Mouse (Mus musculus) cerebellum, postnatal 14 days (tissue): Measurements from ENCODE around the gene Gimap4.
"Not testable (repeated sequence)": the region's sequence is repeated elsewhere in the genome, so short reads cannot be mapped to it uniquely, and the experiment has no call there.

Experiments
- DNase-seq, 2 experiments: peaks; one replicate each; pipeline ENCODE4 v3.0.0; 2021; ENCODE audit warnings: mixed read lengths in 2 of 2

Gimap4 gene

DNA sequence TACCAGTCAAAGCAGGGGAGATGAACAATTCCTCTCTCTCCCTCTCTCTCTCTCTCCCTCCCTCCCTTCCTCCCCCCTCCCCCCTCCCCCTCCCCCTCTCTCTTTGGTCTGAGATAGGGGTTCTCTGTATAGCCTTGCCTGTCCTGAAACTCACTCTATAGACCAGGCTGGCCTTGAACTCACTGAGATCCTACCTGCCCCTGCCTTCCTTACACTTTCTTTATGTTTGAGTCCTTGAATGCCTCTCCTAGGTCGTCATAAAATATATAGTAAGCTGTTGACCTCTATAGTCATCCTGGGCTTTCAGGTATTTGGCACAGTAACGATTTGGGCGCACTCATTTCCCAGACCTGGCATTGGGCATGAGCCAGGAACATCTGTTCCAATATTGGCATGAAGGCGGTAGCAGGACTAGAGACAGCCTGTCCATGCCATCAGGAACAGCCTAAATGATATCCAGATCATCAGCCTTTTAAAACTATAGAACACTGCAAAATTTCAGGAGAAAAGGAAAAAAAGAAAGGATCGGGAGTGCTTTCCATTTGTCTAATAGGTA is 7.4 kb upstream of the Gimap4 start:
- no peak for DNase-seq

DNA sequence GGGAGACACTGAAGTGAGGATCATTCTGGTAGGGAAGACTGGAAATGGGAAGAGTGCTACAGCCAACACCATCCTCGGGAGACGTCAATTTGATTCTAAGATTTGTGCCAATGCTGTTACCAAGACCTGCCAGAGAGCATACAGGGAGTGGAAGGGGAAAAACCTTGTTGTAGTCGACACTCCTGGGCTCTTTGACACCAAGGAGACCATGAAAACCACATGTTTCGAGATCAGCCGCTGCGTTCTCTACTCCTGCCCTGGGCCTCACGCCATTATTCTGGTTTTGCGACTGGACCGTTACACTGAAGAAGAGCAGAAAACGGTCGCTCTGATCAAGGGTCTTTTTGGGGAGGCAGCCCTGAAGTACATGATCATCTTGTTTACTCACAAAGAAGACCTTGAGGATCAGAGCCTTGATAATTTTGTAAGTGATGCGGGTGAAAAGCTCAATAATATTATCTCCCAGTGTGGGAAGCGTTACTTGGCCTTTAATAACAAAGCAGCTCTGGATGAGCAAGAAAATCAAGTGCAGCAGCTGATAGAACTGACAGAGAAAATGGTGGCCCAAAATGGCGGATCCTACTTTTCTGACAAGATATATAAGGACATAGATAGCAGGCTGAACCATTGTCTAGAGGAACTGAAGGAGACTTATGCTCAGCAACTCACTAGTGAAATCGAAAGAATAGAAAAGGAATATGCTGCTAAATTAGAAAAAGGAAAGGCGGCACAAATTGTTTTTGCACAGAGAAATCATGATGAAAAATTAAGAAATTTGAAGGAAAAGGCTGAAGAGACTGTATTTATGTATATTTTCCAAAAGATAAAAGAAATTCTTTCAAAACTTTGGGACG is 6.6 kb upstream of the Gimap4 start:
- DNase-seq = no peak

DNA sequence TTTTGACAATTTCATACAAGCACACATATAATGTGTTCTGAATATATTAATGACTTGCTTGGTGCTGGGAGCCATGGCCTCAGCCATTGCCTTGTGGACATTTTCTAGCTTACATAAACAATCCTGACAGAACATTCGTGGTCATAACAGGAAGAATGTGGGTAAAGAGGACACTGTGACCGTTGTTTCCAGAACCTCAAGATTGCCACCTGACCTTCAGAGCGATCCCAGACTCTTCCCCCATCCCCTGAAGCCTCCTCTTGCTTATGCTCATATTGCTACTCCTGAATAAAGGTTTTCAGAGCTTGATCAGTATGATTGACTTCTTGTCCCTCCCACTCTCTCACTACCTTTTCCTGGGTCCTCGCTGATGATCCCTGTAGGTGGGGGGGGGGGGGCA is 6.0 kb upstream of the Gimap4 start:
- no peak for DNase-seq

DNA sequence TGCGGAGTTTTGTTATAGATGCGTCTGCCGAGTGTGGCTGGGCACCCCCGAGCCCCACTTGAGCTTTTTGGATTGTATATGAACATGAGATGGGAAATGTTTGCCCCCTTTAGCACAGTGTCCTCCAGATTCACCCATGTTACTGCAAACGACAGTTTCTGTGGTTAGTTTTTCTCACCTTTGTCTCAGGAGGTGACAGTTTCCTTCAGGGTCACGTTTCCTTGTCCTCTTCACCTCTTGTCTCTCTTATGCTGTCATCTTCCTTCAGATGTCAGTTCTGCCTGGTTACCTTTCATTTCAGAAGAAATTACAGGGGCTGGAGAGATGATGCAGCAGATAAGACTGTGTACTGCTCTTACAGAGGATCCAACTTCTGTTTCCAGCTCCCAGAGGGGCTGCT is 4.6 kb upstream of the Gimap4 start:
- DNase-seq = no peak

DNA sequence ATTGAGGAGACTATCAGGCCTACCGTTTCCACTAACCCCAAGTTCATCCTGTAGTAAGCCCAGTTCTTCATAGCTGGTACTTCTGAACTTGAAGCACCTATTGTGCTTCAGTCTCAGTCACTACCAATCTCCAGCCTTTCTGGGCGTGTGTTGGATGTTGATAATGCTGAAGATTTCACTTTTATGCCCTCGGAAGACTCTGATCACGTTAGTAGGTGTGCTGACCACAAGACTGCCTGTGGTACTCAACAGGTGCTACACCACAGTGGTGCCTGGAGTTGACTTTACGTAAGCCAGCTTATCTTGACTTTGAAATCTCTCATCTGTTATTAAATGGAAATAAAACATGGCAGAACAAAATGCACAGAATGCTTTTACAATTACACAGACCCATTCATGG is 3.9 kb upstream of the Gimap4 start:
- no peak for DNase-seq

DNA sequence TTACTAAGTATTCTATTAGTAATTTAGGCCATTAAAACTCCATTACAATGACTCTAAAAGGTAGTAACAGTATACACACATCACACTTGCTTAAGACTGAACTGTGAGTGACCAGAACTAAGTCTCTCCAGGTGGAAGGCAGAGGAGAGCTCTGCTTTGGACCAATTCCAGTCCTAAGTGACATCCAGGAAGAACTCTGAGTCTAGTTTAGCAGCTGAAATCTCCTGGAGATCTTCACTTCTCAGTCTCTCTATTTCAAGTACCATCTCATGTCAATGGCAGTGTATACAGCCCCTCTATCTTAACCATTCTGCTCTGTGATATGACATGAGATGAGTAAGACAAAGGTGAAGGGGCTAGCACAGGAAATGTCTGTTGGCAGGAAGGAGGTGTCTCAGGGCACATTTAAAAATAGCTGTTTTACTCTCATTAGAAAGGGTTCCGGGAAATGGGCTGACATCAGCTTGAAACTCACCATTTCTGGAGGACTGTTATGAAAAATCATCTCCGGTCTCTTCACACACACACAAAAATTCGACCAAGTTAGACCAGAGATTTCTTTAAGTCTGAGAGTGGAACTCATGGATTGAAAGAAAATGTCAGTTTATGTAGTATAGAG is 2.8 kb upstream of the Gimap4 start:
- no peak for DNase-seq

DNA sequence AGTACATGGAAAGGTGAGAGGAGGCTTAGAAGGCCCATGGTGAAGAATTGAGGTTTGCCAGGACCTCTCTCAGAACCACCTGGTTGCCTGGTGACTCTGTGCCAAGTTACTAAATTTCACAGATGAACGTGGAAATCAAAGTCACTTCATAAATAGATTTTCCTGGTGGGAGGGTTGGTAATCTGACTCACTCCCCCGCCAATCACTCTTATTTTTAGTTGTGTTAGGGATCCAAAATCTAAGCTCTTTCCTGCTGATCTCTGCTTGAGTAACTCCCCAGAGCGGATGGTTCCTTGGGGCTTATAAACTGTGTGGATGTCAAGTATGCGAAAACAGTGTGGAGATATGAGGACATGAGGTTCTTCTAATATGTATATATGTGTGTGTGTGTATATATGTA is 2.1 kb upstream of the Gimap4 start:
- DNase-seq = peak in 1 of 2 experiments; percentile 17

DNA sequence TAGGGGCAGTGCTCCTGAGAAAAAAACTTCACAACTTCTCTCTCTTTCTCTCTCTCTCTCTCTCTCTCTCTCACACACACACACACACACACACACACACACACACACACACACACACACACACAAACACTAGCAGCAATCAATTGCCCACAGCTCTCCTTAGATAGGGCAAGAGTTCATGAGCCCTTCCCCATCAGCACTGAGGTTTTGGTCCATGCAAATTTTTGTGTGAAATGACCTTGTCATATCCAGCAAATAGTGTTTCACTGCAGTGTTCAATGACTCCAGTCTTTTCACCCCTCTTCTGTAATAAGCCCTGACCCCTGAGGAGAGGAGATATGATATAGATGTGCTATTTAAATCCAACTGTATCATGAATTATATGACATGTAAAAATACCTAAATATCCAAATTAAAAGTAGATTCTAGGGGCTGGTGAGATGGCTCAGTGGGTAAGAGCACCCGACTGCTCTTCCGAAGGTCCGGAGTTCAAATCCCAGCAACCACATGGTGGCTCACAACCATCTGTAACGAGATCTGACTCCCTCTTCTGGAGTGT is 1.0 kb upstream of the Gimap4 start:
- DNase-seq = not testable (repeated sequence)

DNA sequence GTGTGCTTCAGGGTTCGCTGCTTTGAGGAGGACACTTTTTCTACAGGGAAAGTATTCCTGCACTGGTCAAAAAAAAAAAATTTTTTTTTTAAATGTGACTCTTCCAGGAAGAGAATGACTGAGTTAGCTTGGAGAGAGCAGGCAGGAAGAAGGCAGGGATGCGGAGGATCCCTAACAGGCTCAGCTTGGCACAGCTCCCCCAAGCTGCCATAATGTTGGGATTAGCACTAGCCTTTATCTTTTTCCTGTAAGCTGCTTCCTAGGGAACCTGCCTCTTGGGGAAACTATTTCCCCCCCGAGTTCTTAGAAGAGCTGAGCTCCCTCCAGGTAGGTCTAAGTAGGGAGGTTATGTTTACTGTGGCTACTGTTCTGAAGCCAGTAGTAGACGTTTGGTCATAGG is 457 bp downstream of the Gimap4 start:
- no peak for DNase-seq

DNA sequence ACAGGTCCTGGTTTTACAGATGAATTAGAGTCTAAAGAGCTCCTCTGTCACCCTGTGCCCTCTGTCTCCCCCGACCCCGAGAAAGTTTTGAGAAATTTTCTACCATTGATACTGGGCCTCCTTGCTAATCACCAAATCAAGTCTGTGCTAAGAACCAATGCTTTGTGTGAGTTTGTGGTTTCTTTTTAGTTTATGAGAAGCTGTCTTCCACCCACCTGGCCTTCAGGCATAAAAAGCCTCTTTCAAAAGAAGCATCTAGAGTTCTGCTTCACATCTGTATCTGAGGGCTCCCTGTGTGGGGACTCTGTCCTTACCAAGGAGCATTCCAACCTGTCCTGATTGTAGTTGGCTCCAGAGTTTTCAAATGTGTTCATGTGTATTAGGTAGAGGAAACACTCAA is 902 bp downstream of the Gimap4 start:
- DNase-seq = no peak

DNA sequence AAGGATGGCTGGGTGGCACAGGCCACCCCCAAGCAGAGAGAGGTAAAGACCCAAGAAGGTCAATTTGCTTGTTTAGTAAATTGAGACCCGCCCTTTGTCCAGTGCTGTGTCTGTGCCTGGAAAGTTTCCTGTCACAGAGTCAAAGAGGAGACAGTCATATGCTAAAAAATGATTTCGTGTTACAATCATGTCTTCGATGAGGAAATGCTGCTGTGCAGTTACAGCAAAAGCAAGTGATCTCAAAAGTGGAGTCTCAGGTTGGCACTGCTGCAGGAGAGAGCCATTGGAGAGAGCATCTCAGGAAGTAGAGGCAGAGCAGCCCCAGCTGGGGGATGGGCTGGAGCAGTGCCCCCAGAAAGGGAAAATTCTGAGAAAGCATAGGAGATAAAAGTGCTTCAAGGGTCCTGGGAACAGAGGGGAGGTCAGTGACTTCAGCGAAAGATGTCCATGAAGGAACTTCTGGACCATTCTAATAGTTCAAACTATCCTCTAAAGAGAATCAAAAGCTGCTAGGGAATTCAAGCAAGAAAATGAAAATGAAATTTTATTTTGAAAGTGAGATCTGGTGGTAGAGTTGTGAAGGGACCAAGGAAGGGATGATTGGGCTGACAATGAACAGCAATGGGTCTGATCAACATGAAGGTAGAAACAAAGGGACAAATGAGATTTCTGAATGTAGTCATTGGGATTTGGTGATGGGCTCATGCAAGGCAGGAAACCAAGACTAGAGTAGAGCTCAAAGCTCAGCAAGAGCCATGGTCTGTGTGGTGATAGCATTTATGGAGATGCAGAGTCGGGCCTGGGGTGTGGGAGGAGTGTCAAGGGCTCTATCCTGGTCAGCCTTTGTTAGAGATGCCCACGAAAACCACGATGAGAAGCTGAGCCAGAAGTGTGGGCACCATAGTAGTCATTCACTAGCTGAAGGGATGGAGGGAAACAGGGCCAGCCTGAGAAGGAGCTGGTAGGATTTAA is 1.6 kb downstream of the Gimap4 start:
- no peak for DNase-seq

DNA sequence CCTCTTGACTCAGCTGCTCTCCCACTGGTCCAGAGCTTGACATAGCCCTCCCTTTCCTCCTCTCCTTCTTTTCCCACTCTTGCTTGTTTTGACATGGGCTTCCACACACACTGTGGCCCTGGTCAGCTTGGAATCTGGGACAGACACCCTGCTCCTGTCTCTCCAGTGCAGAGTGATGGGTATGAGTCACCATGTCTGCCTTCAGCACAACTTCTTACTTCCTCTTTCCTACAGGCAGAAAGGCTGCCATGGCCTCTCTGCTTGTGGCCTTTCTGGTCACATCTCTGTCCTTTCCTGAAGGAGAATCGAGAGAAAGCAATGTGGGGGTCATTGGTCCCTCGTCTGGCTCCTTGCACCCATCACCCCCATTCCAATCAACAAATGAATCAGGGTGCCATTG is 2.7 kb downstream of the Gimap4 start:
- DNase-seq = no peak

DNA sequence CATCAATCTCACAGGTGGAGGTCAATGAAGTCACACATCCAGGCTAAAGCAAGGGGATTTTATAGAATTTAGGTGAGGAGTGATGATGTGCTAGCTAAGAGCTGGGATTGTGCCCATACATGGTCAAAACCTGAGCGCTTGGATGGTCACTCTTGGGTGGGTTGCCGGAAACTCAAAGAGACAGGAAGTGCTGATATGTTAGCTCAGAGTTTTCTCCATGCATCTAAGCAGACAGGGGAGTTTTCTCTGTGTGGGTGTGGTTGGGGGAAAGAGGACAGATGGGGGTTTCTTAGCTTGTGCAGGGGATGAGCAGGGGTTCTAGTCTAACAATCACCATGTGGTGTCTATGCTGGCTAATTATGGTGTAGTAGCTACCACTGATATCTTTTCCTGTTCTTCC is 5.0 kb downstream of the Gimap4 start:
- DNase-seq = no peak

DNA sequence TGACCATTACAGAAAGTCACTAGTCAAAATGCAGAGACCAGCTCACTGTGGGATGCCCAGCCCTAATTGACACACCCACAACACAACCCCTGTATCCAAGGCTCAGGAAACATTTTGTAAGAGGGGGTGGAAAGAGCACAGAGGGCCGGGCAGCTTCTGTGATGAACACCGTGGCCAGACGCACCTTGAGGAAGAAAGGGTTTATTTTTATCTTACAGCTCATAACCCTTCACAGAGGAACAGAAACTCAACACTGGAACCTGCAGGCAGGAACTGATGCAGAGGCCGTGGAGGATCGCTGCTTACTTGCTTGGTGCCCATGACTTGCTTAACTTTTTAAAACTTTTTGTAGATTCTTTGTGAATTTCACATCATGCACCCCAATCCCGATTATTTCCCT is 8.6 kb downstream of the Gimap4 start:
- no peak for DNase-seq

DNA sequence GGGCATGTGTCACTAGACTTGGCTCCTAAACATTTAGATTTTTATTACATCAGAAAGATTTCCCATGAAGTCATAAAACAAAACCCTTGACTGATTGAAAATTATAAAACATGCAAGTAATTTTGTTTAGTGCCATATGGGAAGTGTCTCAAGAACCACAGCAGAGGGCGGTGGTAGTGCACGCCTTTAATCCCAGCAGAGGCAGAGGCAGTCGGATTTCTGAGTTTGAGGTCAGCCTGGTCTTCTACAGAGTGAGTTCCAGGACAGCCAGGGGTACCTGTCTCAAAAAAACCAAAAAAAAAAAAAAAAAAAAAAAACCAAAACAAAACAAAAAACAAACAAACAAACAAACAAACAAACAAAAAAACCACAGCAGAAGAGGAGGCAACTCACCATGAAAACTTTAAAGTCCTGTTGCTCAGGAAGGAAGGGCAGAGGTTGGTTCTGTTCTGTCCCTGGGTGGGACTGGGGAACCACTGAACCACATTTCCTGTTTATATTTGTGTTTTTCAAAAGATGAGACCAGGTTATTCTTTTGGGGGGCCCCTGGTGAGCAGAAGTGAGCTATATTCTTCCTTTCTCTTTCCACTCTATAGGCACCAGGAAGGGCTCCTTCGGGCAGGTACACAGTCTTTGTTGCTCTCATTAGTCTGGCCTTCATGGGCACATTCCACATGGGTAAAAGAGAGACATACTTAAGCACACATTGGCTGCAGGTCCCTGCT is 12.6 kb downstream of the Gimap4 start:
- no peak for DNase-seq

DNA sequence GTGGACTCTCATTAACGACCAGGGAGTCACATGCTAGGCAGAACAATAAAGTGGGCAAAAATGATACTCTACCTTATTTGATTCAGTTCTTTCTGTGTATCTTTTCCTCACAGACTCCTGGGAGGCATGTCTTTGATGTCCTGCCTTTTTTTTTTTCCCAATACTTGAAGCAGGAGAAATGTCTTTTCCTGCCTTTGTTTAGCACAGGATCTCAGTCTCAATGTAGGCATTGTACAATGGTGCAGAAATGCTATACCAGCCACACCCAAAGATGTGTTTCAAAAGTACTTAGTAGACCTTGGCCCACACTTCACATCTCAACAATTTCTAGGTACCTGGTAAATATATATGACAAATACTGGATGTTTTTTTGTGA is 13.2 kb downstream of the Gimap4 start:
- no peak for DNase-seq

DNA sequence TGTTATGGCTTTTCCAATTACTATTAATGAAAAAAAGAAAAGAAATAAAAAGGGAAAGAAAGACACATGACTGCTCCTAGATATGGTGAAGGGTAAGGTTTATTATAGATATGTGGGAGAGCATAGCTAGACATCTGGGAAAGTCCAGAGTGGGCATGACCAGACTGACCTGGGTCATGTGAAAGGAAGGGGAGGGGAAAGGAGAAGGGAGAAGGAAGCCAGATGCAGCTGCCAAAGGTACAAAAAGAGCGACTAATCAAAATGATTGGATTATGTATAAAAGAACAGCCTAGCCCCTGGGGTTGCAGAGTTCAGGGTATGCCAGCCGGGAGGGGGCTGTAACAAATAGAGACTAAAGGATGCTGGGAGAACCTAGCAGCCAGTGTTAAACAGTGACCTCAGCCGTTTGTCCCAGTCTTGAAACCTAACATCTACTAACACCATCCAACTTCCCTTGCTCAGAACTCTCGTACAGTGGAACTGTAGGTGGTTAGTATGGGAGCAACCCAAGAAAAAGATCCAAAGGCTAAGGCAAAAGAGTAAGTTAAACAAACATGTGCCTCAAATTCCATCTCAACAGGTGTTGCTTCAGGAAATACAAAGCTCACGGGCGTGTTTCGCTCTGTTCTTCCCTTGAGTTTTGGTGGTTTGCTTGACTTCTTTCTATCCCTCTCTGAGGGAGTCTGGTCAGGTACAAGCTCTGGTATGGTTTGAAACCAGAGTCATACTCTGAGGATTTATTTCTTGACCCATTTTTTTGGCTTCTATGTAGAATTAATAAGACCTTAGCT is 13.9 kb downstream of the Gimap4 start:
- no peak for DNase-seq

DNA sequence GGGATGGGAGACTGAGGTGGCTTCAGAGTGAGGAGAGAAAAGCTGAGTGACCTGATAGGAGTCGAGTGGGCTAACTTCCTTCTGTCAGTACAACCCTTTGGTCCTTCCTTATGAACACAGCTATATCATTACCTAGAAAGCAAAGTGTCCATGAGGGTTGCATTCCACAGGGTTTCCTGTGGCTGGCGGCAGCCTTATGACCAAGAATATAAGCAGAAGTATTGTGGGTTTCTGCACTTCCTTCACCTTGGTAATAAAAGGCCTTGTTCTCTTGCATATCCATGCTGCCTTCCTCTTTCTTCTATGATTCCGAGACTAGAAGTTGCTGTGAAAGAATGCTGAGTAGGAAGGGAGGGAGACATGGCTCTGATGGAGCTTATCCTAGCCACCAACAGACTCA is 14.5 kb downstream of the Gimap4 start:
- DNase-seq = no peak

DNA sequence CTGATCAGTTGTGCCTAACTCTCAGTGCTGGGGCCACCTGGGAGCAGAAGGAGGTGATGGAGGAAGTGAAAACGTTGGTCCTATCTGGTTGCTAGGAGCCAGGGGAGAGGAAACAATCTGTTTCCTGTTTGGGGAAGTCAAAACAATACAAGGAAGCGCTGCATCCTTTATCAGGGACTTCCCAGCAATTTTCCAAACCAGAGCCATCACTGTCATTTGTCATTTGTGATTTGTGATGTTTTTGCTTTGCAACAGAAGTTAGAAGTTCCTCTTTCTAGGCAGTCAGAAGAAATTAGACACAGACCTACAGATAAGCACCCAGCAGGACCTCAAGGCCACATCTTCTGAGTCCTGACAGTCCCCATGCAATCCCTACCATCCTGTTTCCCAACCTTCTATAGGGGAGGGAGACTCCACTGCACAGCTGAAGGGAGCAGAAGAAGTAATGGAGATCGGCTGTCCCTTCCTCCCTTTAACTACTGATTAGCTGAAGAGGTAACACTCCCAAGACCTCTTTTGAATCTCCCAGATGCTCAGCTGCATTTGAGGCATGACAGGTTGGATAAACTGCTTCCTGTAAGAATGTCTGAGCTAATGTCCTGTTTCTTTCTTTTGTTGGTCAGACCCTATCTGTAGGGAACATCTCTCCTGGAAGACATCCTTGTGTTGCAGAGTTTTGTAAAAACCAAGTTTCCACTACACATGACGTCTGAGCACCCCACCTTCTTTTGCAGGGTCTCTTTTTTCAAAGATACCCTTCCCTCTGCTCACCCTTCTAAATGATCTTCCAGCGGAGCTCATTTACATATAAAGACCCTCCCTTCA is 16.1 kb downstream of the Gimap4 start:
- no peak for DNase-seq

DNA sequence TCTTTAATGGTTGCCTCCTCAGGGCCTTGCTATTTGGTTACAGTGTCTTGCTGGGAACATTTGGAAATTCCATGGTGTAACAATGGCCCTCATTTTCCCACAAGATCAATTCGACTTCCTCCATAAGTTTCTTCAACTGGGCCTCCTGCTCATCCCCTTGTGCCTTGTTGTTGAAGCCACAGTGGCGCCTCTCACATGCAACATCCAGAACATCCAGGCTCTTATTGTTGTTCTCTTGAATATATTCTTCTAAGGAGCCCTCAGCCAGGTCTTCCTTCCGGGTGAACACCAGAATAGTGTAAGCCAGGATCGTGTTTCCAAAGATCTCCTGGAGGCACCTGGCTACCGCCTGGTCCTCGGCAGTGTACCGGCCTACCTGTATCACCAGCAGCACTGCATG is 17.8 kb downstream of the Gimap4 start:
- no peak for DNase-seq
